Mouse (Mus musculus) heart, adult 2 months (tissue): Measurements from ENCODE around the gene Mt2. TPM values are rescaled to one million over a fixed set of nuclear protein-coding genes. Genes with fewer than 3 reads are reported as not detected.
A peak's percentile ranks its signal among the peaks of the same experiment; 100 is the strongest.

Experiments used
- DNase-seq, 2 experiments: peaks; one replicate each; pipeline ENCODE4 v3.0.0; 2021
- H3K27ac ChIP-seq: fragments of 200-600 bp; 2 replicates; pipeline ENCODE4 v1.8.1; 2022
- H3K27me3 ChIP-seq: fragments of 200-500 bp; 2 replicates; pipeline ENCODE4 v1.6.1; 2012; ENCODE audit warnings: mild to moderate bottlenecking, low read length, inconsistent platforms, mixed read lengths; ENCODE audit not compliant: control insufficient read depth, insufficient read depth
- H3K36me3 ChIP-seq: fragments of 200-500 bp; 2 replicates; pipeline ENCODE4 v1.6.1; 2012; ENCODE audit warnings: low read length, inconsistent platforms; ENCODE audit not compliant: control insufficient read depth, insufficient read depth
- H3K4me1 ChIP-seq: fragments of 200-500 bp; 2 replicates; pipeline ENCODE4 v1.6.1; 2011; ENCODE audit warnings: low read length; ENCODE audit not compliant: control insufficient read depth, insufficient read depth
- H3K4me3 ChIP-seq: fragments of 200-600 bp; 2 replicates; pipeline ENCODE4 v1.8.1; 2022
- H3K79me2 ChIP-seq: fragments of 200-500 bp; replicated peaks from 2 replicates; pipeline ENCODE4 v1.6.1; 2012; ENCODE audit warnings: mild to moderate bottlenecking, inconsistent platforms, low read length, moderate library complexity, mixed read lengths; ENCODE audit not compliant: control insufficient read depth, insufficient read depth
- H3K9ac ChIP-seq: fragments of 200-500 bp; 2 replicates; pipeline ENCODE4 v1.6.1; 2012; ENCODE audit warnings: low read depth, mild to moderate bottlenecking, control low read depth, inconsistent platforms, low read length, mixed read lengths
- CTCF ChIP-seq: fragments of 200-600 bp; IDR thresholded peaks from 2 replicates; pipeline ENCODE4 v1.8.1; 2022; ENCODE audit warnings: antibody characterized with exemption, mild to moderate bottlenecking, moderate library complexity
- EP300 ChIP-seq: fragments of 200-500 bp; IDR thresholded peaks from 2 replicates; pipeline ENCODE4 v1.6.1; 2011; ENCODE audit warnings: low read depth, low read length, control low read depth; ENCODE audit not compliant: insufficient read depth
- POLR2A ChIP-seq: fragments of 200-500 bp; IDR thresholded peaks from 2 replicates; pipeline ENCODE4 v1.6.1; 2011; ENCODE audit warnings: mild to moderate bottlenecking, low read depth, low read length, control low read depth; ENCODE audit not compliant: insufficient read depth
- WGBS: fragments of 180-500 bp; shearing (Covaris S2); methylation state at CpG from one replicate; pipeline ENCODE4 v1.1.7; 2018; 5-methylcytosine and 5-hydroxymethylcytosine counted together
- intact Hi-C: fragments of 180-260 bp; cut with DNase I; formaldehyde crosslinking; loops from one replicate; pipeline ENCODE4 v1.15.1; 2025
- polyA plus RNA-seq: library from polyadenylated mRNA; depleted of rRNA; stranded (reverse); fragments of >200 nt; gene quantifications from 2 replicates; pipeline ENCODE4 v1.2.3, GENCODE M21; 2012
- total RNA-seq, 2 experiments: library from RNA; stranded (reverse); gene quantifications; 2 replicates each; pipeline ENCODE4 v1.2.3; 2021

The Mt2 gene
- total and polyA plus RNA-seq, 3 experiments: 32.2 to 74.4 (median 51.8) TPM

DNA sequence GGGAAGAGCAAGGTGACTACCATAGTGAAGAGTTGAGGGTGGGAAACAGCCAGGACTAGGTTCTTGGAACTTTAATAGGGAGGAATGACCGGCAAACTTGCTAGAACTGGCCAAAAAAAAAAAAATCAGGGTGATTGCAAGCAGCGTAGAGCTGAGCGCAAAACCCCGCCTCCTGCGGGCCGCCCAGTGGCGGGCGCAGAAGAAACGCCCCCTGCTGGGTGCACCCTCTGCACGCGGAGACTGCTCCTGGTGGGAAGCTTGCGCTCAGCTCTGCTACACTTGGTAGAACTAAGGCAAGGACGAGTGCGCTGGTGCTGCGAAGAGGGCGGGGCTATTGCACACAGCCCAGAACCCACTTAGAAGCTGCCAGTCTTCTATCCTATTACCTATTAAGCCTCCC, 10.7 kb downstream of the Mt2 start:
- TF ChIP-seq CTCF (peak; percentile 86), POLR2A (no peak; the same call in none of the 2 replicates), EP300 (peak; percentile 61; the same call in 1 of the 2 replicates)
- H3K27me3 ChIP-seq: no peaks in the 10 kb centered on the region

DNA sequence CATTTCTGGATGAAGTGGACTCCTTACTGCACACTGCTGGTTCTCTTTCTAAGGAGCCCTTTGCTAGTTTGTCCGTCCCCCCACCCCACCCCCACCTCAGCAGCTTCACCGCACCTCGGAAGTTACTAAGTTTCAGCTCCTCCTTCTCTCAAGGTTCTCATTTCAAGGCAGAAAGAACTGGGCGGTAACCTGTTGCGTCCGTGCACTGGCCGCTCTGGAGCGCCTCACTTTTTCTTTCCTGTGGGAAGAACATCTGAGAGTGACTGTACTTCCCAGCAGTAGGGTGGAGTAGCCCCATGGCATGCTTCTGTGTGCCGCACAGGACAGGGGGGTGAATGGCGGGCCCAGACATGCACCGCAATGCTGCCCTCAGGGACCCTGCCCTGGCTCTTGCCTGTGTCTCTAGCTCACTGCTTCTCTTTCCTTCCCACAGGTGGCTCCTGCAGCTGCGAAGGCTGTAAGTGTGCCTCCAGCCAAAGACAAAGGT, 11.9 kb downstream of the Mt2 start:
- 60% methylated on average over 12 of the region's 12 CpGs for WGBS
- TF ChIP-seq POLR2A: no peak
- TF ChIP-seq CTCF: no peak
- TF ChIP-seq EP300: no peak
- Histone ChIP-seq H3K9ac (no peak overlapping the region), H3K27me3 (no peaks in the 10 kb centered on the region), H3K4me3 (no peak overlapping the region), H3K79me2 (no peaks in the 10 kb centered on the region), H3K4me1 (peaks cover 3% of the 10 kb centered on the region), H3K36me3 (no peaks in the 10 kb centered on the region; the same call in 1 of the 2 replicates), H3K27ac (no peak overlapping the region)
- no peak for DNase-seq
- intact Hi-C loops: no loop called here

More for the DNA sequence above, 10.7 kb downstream of the Mt2 start:
- H3K79me2 ChIP-seq: no peaks in the 10 kb centered on the region
- H3K4me1 ChIP-seq: peaks cover 1% of the 10 kb centered on the region
- H3K36me3 ChIP-seq: no peaks in the 10 kb centered on the region; the same call in 1 of the 2 replicates
- H3K9ac ChIP-seq: peak overlapping the region; percentile 74
- peak overlapping the region; percentile 29; the same call in 1 of the 2 replicates for H3K4me3 ChIP-seq
- intact Hi-C loops: no loop called here
- peak; percentile 85 to 87 for DNase-seq
- under 1% methylated on average over 16 of the region's 16 CpGs for WGBS
- H3K27ac ChIP-seq: peak overlapping the region; percentile 64

DNA sequence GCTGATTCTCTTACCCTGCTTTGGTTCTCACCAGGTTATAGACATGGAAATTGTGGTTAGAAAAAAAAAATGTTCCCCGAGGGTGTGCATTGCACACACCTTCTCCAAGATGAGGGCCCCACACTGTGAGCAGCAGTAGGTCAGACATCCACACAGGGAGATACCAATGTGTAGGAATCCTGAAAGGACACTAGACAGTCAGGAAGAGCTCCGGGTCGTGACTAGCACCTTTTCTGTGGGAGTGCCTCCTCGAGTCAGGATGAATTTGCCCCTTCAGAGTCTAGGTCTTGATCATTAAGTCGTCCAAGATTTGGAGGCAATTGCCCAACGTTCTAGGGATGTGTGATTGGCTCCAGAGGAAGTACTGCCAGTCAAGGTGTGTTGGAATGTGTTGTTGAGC, 13.3 kb downstream of the Mt2 start:
- intact Hi-C loops: loop anchor here (2.0 kb wide), 1 partner anchor 19 kb away; no protein-coding TSS in a partner anchor
- Histone ChIP-seq H3K4me3 (no peak overlapping the region), H3K27ac (no peak overlapping the region), H3K27me3 (no peaks in the 10 kb centered on the region), H3K9ac (no peak overlapping the region), H3K36me3 (no peaks in the 10 kb centered on the region), H3K79me2 (no peaks in the 10 kb centered on the region), H3K4me1 (peaks cover 6% of the 10 kb centered on the region)
- DNase-seq: no peak
- 70% methylated on average over 6 of the region's 6 CpGs for WGBS
- no peak for TF ChIP-seq CTCF
- TF ChIP-seq EP300: no peak
- no peak for TF ChIP-seq POLR2A

DNA sequence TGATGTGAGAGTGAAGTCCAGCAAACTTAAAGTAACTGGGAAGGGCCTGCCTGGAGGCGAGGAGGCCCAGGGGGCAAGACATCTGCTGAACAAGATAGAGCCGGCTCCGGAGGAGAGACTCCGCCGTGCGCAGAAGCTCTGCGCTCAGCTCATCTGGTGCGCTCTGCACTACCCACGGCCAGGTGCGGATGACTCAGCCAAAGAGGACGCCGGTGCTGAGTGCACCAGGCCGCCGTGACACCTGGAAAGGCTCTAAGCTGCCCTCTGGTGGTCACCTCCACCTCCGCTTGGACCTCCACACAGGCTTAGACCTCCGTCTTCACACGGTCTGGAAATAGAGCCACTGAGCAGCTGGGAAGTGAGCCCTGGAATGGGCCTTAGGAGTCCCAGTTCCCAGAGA, 14.1 kb downstream of the Mt2 start:
- TF ChIP-seq CTCF: peak; percentile 84
- 0 out of 2 replicates have a peak, but pooled peaks have one; percentile 18 for TF ChIP-seq POLR2A
- 0 out of 2 replicates have a peak, but pooled peaks have one; percentile 6 for TF ChIP-seq EP300
- intact Hi-C loops: loop anchor here (2.0 kb wide), 1 partner anchor 20 kb away; no protein-coding TSS in a partner anchor
- H3K27me3 ChIP-seq: no peaks in the 10 kb centered on the region
- H3K4me1 ChIP-seq: peaks cover 6% of the 10 kb centered on the region
- 14% methylated on average over 17 of the region's 17 CpGs for WGBS
- no peaks in the 10 kb centered on the region for H3K36me3 ChIP-seq
- no peak overlapping the region; the same call in 1 of the 2 replicates for H3K27ac ChIP-seq
- DNase-seq: peak; percentile 76 to 79
- H3K79me2 ChIP-seq: no peaks in the 10 kb centered on the region
- H3K4me3 ChIP-seq: no peak overlapping the region
- no peak overlapping the region for H3K9ac ChIP-seq

DNA sequence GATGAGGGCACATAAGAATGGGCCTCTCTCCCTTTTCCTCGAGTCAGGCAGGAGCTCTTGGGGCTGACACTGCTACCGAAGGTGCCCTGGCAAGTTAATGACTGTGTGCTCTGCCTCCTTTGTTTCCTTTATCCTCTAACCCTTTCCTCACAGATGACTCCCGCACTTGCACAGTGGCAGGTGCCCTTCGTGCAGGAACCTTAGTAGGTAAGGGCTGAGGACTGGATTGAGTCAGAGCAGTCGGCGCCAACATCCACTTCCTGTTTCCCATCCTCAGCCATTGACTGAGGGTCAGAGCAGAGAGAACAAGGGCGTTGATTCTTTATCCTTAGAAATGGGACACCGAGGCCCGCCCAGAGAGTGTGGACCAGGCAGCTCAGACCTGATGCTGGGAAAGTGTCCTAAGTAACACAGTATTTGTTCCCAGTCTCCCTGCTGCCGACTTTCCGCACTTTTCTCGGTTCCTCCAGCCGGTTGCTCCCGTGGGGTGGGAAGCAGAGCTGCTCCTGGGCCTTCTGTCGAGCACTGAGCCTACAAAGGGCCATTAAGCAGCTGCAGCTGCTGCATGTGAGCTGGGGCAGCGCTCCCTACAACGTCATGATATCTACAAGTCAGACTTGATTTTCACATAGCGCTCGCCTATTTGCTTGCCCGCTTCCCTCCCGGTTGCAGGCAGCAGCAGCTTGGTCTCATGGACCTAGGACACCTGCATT, 15.0 kb downstream of the Mt2 start:
- no peaks in the 10 kb centered on the region for H3K79me2 ChIP-seq
- 54% methylated on average over 21 of the region's 21 CpGs for WGBS
- TF ChIP-seq CTCF: no peak
- no peak for TF ChIP-seq EP300
- TF ChIP-seq POLR2A: no peak
- H3K27ac ChIP-seq: no peak overlapping the region; the same call in 1 of the 2 replicates
- H3K4me1 ChIP-seq: peaks cover 6% of the 10 kb centered on the region
- intact Hi-C loops: loop anchor here (2.0 kb wide), 1 partner anchor 21 kb away; no protein-coding TSS in a partner anchor
- DNase-seq: no peak
- H3K4me3 ChIP-seq: no peak overlapping the region
- H3K27me3 ChIP-seq: no peaks in the 10 kb centered on the region
- no peak overlapping the region for H3K9ac ChIP-seq
- H3K36me3 ChIP-seq: no peaks in the 10 kb centered on the region
